Mouse (Mus musculus): ENCODE measurements around the gene Fbxl22.

The Fbxl22 gene

GRCm38 (mm10) chr9:66506424-66506823 is 8.0 kb downstream of the Fbxl22 start:
- no peak for DNase-seq (ENCODE audit: low spot score in 2 of 2)

GRCm38 (mm10) chr9:66506011-66506410 is 8.4 kb downstream of the Fbxl22 start:
- DNase-seq (ENCODE audit: low spot score in 2 of 2), result no peak

- no peak for DNase-seq (ENCODE audit: low spot score in 2 of 2)
These were observed 9.1 kb downstream of the Fbxl22 start for GRCm38 (mm10) chr9:66505141-66505917.

- DNase-seq (ENCODE audit: low spot score in 2 of 2), result peak; percentile 46 to 67
These were observed 9.9 kb downstream of the Fbxl22 start for GRCm38 (mm10) chr9:66504518-66504917.

GRCm38 (mm10) chr9:66503879-66504411 is 10.4 kb downstream of the Fbxl22 start:
- DNase-seq (ENCODE audit: low spot score in 2 of 2), result no peak

- no peak for DNase-seq (ENCODE audit: low spot score in 2 of 2)
These were observed 13.1 kb downstream of the Fbxl22 start for GRCm38 (mm10) chr9:66501248-66501647.

- no peak for DNase-seq (ENCODE audit: low spot score in 2 of 2)
These were observed 20.4 kb downstream of the Fbxl22 start for GRCm38 (mm10) chr9:66493992-66494391.

- no peak for DNase-seq (ENCODE audit: low spot score in 2 of 2)
These were observed 22.0 kb downstream of the Fbxl22 start for GRCm38 (mm10) chr9:66492361-66492760.

- DNase-seq (ENCODE audit: low spot score in 2 of 2), result no peak
These were observed 25.6 kb downstream of the Fbxl22 start for GRCm38 (mm10) chr9:66488786-66489185.

- DNase-seq (ENCODE audit: low spot score in 2 of 2), result no peak
These were observed 31.0 kb downstream of the Fbxl22 start for GRCm38 (mm10) chr9:66483429-66483828.

- DNase-seq (ENCODE audit: low spot score in 2 of 2), result no peak
These were observed 36.6 kb downstream of the Fbxl22 start for GRCm38 (mm10) chr9:66477785-66478184.

GRCm38 (mm10) chr9:66465087-66465486 is 49.3 kb downstream of the Fbxl22 start:
- peak in 1 of 2 experiments; percentile 34 for DNase-seq (ENCODE audit: low spot score in 2 of 2)

All from right cerebral cortex, postnatal 10 days (tissue).